Mouse (Mus musculus) liver, postnatal 0 days (tissue): Measurements from ENCODE around the gene Tspyl1. TPM values are rescaled to one million over a fixed set of nuclear protein-coding genes. Genes with fewer than 3 reads are reported as not detected.

Experiments used
- ATAC-seq: fragments of 200-750 bp; cut with Nextera tagmentation; 2 replicates; pipeline ENCODE4 v1.8.0; 2017; ENCODE audit warnings: mild to moderate bottlenecking, moderate library complexity
- DNase-seq: peaks from one replicate; pipeline ENCODE4 v3.0.0-alpha.2; 2016
- H3K27ac ChIP-seq: fragments of 300-500 bp; sonication (generic); 2 replicates; pipeline ENCODE4 v1.5.1; 2014; ENCODE audit warnings: antibody characterized with exemption, moderate library complexity, mild to moderate bottlenecking, low read depth
- H3K27me3 ChIP-seq: fragments of 300-500 bp; sonication (generic); 2 replicates; pipeline ENCODE4 v1.6.1; 2014; ENCODE audit warnings: low read length, control low read depth, mixed read lengths; ENCODE audit not compliant: insufficient read depth
- H3K36me3 ChIP-seq: fragments of 300-500 bp; sonication (generic); replicated peaks from 2 replicates; pipeline ENCODE4 v1.6.1; 2014; ENCODE audit warnings: mild to moderate bottlenecking, control low read depth, low read length, moderate library complexity, mixed read lengths; ENCODE audit not compliant: insufficient read depth
- H3K4me1 ChIP-seq: fragments of 300-500 bp; sonication (generic); 2 replicates; pipeline ENCODE4 v1.6.1; 2014; ENCODE audit warnings: antibody characterized with exemption, mild to moderate bottlenecking, control low read depth; ENCODE audit not compliant: insufficient read depth
- H3K4me2 ChIP-seq: fragments of 300-500 bp; sonication (generic); 2 replicates; pipeline ENCODE4 v1.6.1; 2014; ENCODE audit warnings: low read depth, mild to moderate bottlenecking, low read length, moderate library complexity, mixed read lengths
- H3K4me3 ChIP-seq: fragments of 300-500 bp; sonication (generic); 2 replicates; pipeline ENCODE4 v1.5.1; 2014; ENCODE audit warnings: low read depth, low read length
- H3K9ac ChIP-seq: fragments of 300-500 bp; sonication (generic); replicated peaks from 2 replicates; pipeline ENCODE4 v1.6.1; 2014; ENCODE audit warnings: mild to moderate bottlenecking, moderate library complexity
- H3K9me3 ChIP-seq: fragments of 300-500 bp; sonication (generic); 2 replicates; pipeline ENCODE4 v1.6.1; 2016; ENCODE audit warnings: mild to moderate bottlenecking, control low read depth, low read length, mixed read lengths
- CTCF ChIP-seq: sonication (generic); IDR thresholded peaks from 2 replicates; pipeline ENCODE4 v1.5.1; 2016; ENCODE audit warnings: antibody characterized with exemption, low read depth
- EP300 ChIP-seq: IDR thresholded peaks from 2 replicates; pipeline ENCODE4 v1.6.1; 2016; ENCODE audit warnings: antibody characterized with exemption, low read depth, mild to moderate bottlenecking
- WGBS: fragments of 180-500 bp; shearing (Covaris S2); extraction: QIAGEN DNeasy Blood & Tissue Kit; methylation state at CpG from one replicate; pipeline ENCODE4 v1.1.7; 2014; ENCODE audit not compliant: insufficient replicate concordance; 5-methylcytosine and 5-hydroxymethylcytosine counted together
- polyA plus RNA-seq: library from polyadenylated mRNA; unstranded; fragments of >200 nt; fragmentation: Nextera tagmentation; extraction: Ambion mirVana; gene quantifications from 2 replicates; pipeline ENCODE4 v1.2.1, GENCODE M21; 2015

Tspyl1 gene
- polyA plus RNA-seq, 1 experiment from 2014 or later, result 20.7 TPM

DNA sequence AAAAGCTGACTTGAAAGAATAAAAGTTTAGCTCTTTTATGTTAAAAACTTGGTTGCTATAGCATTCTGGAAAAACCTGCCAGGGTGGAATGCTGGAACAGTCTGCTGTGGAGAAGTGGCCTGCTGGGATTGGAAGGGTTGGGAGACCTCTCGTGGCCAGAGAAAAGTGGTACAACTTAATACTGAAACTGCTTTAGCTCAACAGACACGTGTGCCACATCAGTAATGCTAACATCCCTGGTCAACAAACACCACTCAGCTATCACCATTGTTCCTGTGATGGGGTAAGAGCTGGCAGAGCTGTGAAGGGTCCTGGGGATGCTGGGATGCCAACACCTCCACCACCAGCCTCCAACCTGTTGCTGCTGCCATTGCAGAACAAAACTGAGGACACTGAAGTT is 46.3 kb downstream of the Tspyl1 start:
- Histone ChIP-seq H3K27me3 (no peaks in the 10 kb centered on the region), H3K9ac (no peak overlapping the region), H3K9me3 (no peaks in the 10 kb centered on the region), H3K4me2 (no peak overlapping the region), H3K4me1 (no peaks in the 10 kb centered on the region), H3K27ac (no peak overlapping the region), H3K4me3 (no peak overlapping the region), H3K36me3 (no peaks in the 10 kb centered on the region)
- ATAC-seq (0 out of 2 replicates have a peak, but pooled peaks have one; percentile 15), DNase-seq (peak; percentile 19)
- WGBS, result 9% methylated on average over 2 of the region's 2 CpGs
- no peak for TF ChIP-seq EP300
- peak; percentile 62 for TF ChIP-seq CTCF

Other genes starting within 250 kb of the Tspyl1 start
- not detected in 2 replicates for gene Trappc3l, start 244.6 kb upstream of the Tspyl1 start, polyA plus RNA-seq
- not detected in 2 replicates for gene Calhm4, start 237.9 kb upstream of the Tspyl1 start, polyA plus RNA-seq
- 0.02 and 0.06 TPM in 2 replicates for gene Calhm5, start 185.7 kb upstream of the Tspyl1 start, polyA plus RNA-seq
- gene Calhm6, start 154.2 kb upstream of the Tspyl1 start, polyA plus RNA-seq, result 3.9 and 4.1 TPM in 2 replicates
- gene Dse, start 74.5 kb upstream of the Tspyl1 start, polyA plus RNA-seq, result 5.6 and 5.8 TPM in 2 replicates
- gene Tspyl4, start 15.3 kb downstream of the Tspyl1 start, polyA plus RNA-seq, result 0.46 and 0.51 TPM in 2 replicates
- gene Col10a1, start 107.8 kb downstream of the Tspyl1 start, polyA plus RNA-seq, result 0.06 and 0.08 TPM in 2 replicates
- 7.3 and 8.0 TPM in 2 replicates for gene Nt5dc1, start 136.4 kb downstream of the Tspyl1 start, polyA plus RNA-seq
- gene Frk, start 201.2 kb downstream of the Tspyl1 start, polyA plus RNA-seq, result 0.83 and 0.99 TPM in 2 replicates